Mouse (Mus musculus) gastrocnemius, postnatal 10 days (tissue): ENCODE measurements around the gene Ppp1r13l. TPM values are rescaled to one million over a fixed set of nuclear protein-coding genes. Genes with fewer than 3 reads are reported as not detected.

Experiments used
- DNase-seq: peaks from one replicate; pipeline ENCODE4 v3.0.0; 2021; ENCODE audit warnings: mixed read lengths
- long read RNA-seq, 2 experiments: library from polyadenylated mRNA; stranded (forward); transcript quantifications; one replicate each; pipeline ENCODE4 v2.0.0; 2021
- total RNA-seq, 2 experiments: library from RNA; stranded (reverse); gene quantifications; 2 replicates each; pipeline ENCODE4 v1.2.3; 2021

Gene Ppp1r13l
- 1 to 10 TPM; 2.7 to 2.8 TPM for total RNA-seq
- long read RNA-seq, experiment 1, partial matches to known transcripts, result 1 of 3 reads
- long read RNA-seq, experiment 1, other reads (novel, unspliced or antisense), result 2 of 3 reads
- long read RNA-seq, experiment 2, partial matches to known transcripts, result 0 of 2 reads
- long read RNA-seq, experiment 2, other reads (novel, unspliced or antisense), result 2 of 2 reads

- DNase-seq, result peak; percentile 86
Measured at GRCm38 (mm10) chr7:19359299-19359891, at the start of gene Ppp1r13l, which contains the start of gene Cd3eap. TSS of gene Ppp1r13l (plus strand) at chr7:19359749. TSS of gene Cd3eap (minus strand) at chr7:19359483.

GRCm38 (mm10) chr7:19309884-19310641, 49.5 kb upstream of the Ppp1r13l start, which contains the start of gene Fosb:
TSS of gene Fosb (minus strand) at chr7:19310051.
- DNase-seq, result peak; percentile 97

GRCm38 (mm10) chr7:19311991-19312390, 47.6 kb upstream of the Ppp1r13l start:
- DNase-seq, result no peak

- DNase-seq, result no peak
Measured at GRCm38 (mm10) chr7:19314033-19314432, 45.5 kb upstream of the Ppp1r13l start.

GRCm38 (mm10) chr7:19316451-19317161, 42.9 kb upstream of the Ppp1r13l start:
- no peak for DNase-seq

GRCm38 (mm10) chr7:19318201-19318600, 41.3 kb upstream of the Ppp1r13l start:
- no peak for DNase-seq

GRCm38 (mm10) chr7:19318676-19319075, 40.9 kb upstream of the Ppp1r13l start:
- DNase-seq, result no peak

GRCm38 (mm10) chr7:19319458-19319857, 40.1 kb upstream of the Ppp1r13l start:
- DNase-seq, result no peak

GRCm38 (mm10) chr7:19319906-19320305, 39.6 kb upstream of the Ppp1r13l start:
- DNase-seq, result peak; percentile 96

GRCm38 (mm10) chr7:19320637-19321036, 38.9 kb upstream of the Ppp1r13l start:
- DNase-seq, result no peak

GRCm38 (mm10) chr7:19321464-19321863, 38.1 kb upstream of the Ppp1r13l start:
- DNase-seq, result no peak

GRCm38 (mm10) chr7:19322489-19322888, 37.1 kb upstream of the Ppp1r13l start:
- DNase-seq, result no peak

GRCm38 (mm10) chr7:19324221-19324620, 35.3 kb upstream of the Ppp1r13l start:
- DNase-seq, result no peak

- no peak for DNase-seq
Measured at GRCm38 (mm10) chr7:19325262-19326199, 34.0 kb upstream of the Ppp1r13l start.

GRCm38 (mm10) chr7:19326359-19326758, 33.2 kb upstream of the Ppp1r13l start:
- peak; percentile 87 for DNase-seq

- peak; percentile 82 for DNase-seq
Measured at GRCm38 (mm10) chr7:19327128-19327527, 32.4 kb upstream of the Ppp1r13l start.

GRCm38 (mm10) chr7:19327782-19328181, 31.8 kb upstream of the Ppp1r13l start:
- no peak for DNase-seq

GRCm38 (mm10) chr7:19328425-19328824, 31.1 kb upstream of the Ppp1r13l start:
- no peak for DNase-seq

- no peak for DNase-seq
Measured at GRCm38 (mm10) chr7:19331910-19332309, 27.6 kb upstream of the Ppp1r13l start.

GRCm38 (mm10) chr7:19332709-19333352, 26.7 kb upstream of the Ppp1r13l start:
- peak; percentile 78 for DNase-seq

- no peak for DNase-seq
Measured at GRCm38 (mm10) chr7:19335583-19335982, 24.0 kb upstream of the Ppp1r13l start.
